Mouse (Mus musculus): ENCODE results near the gene Ccl5.

DNA sequence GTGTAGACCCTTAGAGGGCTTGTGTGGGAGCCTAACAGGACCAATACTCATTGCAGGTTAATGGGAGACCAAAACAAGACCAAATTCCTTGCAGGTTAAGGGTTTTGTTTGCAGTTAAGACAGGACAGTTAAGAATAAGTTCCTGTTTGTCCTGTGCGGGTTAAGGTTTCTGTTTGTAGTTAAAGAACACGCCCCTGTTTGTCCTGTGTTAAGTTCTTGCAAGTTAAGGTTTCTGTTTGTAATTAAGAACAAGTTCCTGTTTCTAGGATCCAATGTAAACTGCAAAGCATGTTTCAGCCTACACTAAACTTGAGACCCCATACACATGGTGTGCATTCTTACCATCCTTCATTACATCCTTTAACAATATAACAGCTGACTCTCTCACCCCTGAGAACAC lies 39.9 kb upstream of the Ccl5 start:
- TF ChIP-seq POLR2A (IDR thresholded peaks at IDR 0.05; ENCODE audit: control insufficient read depth, extremely low read depth, insufficient read depth, low read length, poor library complexity) (no peak), CTCF (IDR thresholded peaks at IDR 0.05; ENCODE audit: borderline replicate concordance, control insufficient read depth, extremely low read depth, insufficient read depth, low read length, poor library complexity) (no peak)

Measured in thymus, adult 2 months (tissue).